Mouse (Mus musculus) CH12.LX (cell line): ENCODE measurements around the gene Gm20538. TPM values are rescaled to one million over a fixed set of nuclear protein-coding genes. Genes with fewer than 3 reads are reported as not detected.

Source experiments
- DNase-seq: peaks from one replicate; pipeline ENCODE4 v3.0.0-alpha.2; 2013; ENCODE audit errors: extremely low read depth
- H3K27ac ChIP-seq: 2 replicates; pipeline ENCODE4 v1.5.1; 2012; ENCODE audit warnings: low read depth, mild to moderate bottlenecking, control low read depth, moderate library complexity; ENCODE audit not compliant: insufficient read depth
- H3K27me3 ChIP-seq: replicated peaks from 2 replicates; pipeline ENCODE3; 2012; ENCODE audit warnings: inconsistent platforms
- H3K36me3 ChIP-seq, 2 experiments: replicated peaks in 1 of 2; 2 replicates each; pipeline versions ENCODE3 to v1.6.1; 2012; ENCODE audit warnings: inconsistent platforms in 1 of 2, low read length in 1 of 2, mild to moderate bottlenecking in 1 of 2, mixed read lengths in 1 of 2, moderate library complexity in 1 of 2; ENCODE audit not compliant: control insufficient read depth in 1 of 2, insufficient read depth in 1 of 2
- H3K4me1 ChIP-seq, 2 experiments: 2 replicates each; pipeline ENCODE4 v1.6.1; 2012; ENCODE audit warnings: inconsistent platforms in 1 of 2, moderate library complexity in 1 of 2; ENCODE audit not compliant: insufficient read depth in 2 of 2, control insufficient read depth in 1 of 2
- H3K4me2 ChIP-seq: 2 replicates; pipeline ENCODE4 v1.6.1; 2012; ENCODE audit warnings: low read depth, mild to moderate bottlenecking, control low read depth; ENCODE audit not compliant: poor library complexity, insufficient read depth, severe bottlenecking
- H3K4me3 ChIP-seq, 3 experiments: fragments of 150-350 bp in 1 of 3; sonication (generic) in 1 of 3; replicated peaks in 1 of 3; 2 replicates each; pipeline versions ENCODE3 to v1.5.1; 2011 to 2012; ENCODE audit warnings: low read depth in 2 of 3, low read length in 2 of 3, mild to moderate bottlenecking in 2 of 3, moderate library complexity in 2 of 3, control low read depth in 1 of 3, improper control_type of control experiment in 1 of 3, inconsistent platforms in 1 of 3, mixed read lengths in 1 of 3; ENCODE audit not compliant: poor library complexity in 1 of 3
- H3K79me2 ChIP-seq: replicated peaks from 2 replicates; pipeline ENCODE4 v1.6.1; 2012; ENCODE audit warnings: mild to moderate bottlenecking, moderate library complexity; ENCODE audit not compliant: control insufficient read depth, poor library complexity, insufficient read depth, severe bottlenecking; ENCODE audit errors: extremely low read depth
- H3K9ac ChIP-seq: 2 replicates; pipeline ENCODE4 v1.6.1; 2012; ENCODE audit warnings: low read depth, mild to moderate bottlenecking, control low read depth, moderate library complexity; ENCODE audit not compliant: insufficient read depth
- H3K9me3 ChIP-seq: replicated peaks from 2 replicates; pipeline ENCODE3; 2012; ENCODE audit warnings: low read length, inconsistent platforms, mixed read lengths
- BHLHE40 ChIP-seq: IDR thresholded peaks from 2 replicates; pipeline ENCODE4 v1.6.1; 2011; ENCODE audit warnings: mild to moderate bottlenecking, low read depth, low read length, improper control_type of control experiment
- E2F4 ChIP-seq: IDR thresholded peaks from 2 replicates; pipeline ENCODE4 v1.6.1; 2011; ENCODE audit warnings: low read depth, low read length, improper control_type of control experiment; ENCODE audit not compliant: insufficient replicate concordance
- ELF1 ChIP-seq: IDR thresholded peaks from 2 replicates; pipeline ENCODE4 v1.6.1; 2014; ENCODE audit warnings: low read depth, mild to moderate bottlenecking, inconsistent platforms, low read length, improper control_type of control experiment
- HCFC1 ChIP-seq: IDR thresholded peaks from 2 replicates; pipeline ENCODE4 v1.6.1; 2012; ENCODE audit warnings: low read depth, mild to moderate bottlenecking, inconsistent platforms, low read length, improper control_type of control experiment
- IRF4 ChIP-seq: IDR thresholded peaks from 2 replicates; pipeline ENCODE4 v1.6.1; 2014; ENCODE audit warnings: low read depth, mild to moderate bottlenecking, inconsistent platforms, low read length, improper control_type of control experiment
- JUND ChIP-seq: conservative IDR thresholded peaks from 2 replicates; pipeline ENCODE4 v1.6.1; 2011; ENCODE audit warnings: low read depth, low read length, improper control_type of control experiment
- KAT2A ChIP-seq: IDR thresholded peaks from 2 replicates; pipeline ENCODE4 v1.6.1; 2012; ENCODE audit warnings: low read length, improper control_type of control experiment, inconsistent platforms; ENCODE audit not compliant: insufficient replicate concordance
- MAFK ChIP-seq: IDR thresholded peaks from 2 replicates; pipeline ENCODE4 v1.6.1; 2011; ENCODE audit warnings: low read length, improper control_type of control experiment; ENCODE audit not compliant: insufficient replicate concordance
- MAX ChIP-seq: IDR thresholded peaks from 2 replicates; pipeline ENCODE4 v1.6.1; 2011; ENCODE audit warnings: low read length, improper control_type of control experiment
- MAZ ChIP-seq: IDR thresholded peaks from 2 replicates; pipeline ENCODE4 v1.6.1; 2012; ENCODE audit warnings: low read depth, mild to moderate bottlenecking, inconsistent platforms, low read length, improper control_type of control experiment, moderate library complexity
- MEF2A ChIP-seq: IDR thresholded peaks from 2 replicates; pipeline ENCODE4 v1.6.1; 2014; ENCODE audit warnings: low read depth, mild to moderate bottlenecking, inconsistent platforms, low read length, improper control_type of control experiment, borderline replicate concordance
- MXI1 ChIP-seq: IDR thresholded peaks from 2 replicates; pipeline ENCODE4 v1.6.1; 2011; ENCODE audit warnings: mild to moderate bottlenecking, low read depth, low read length, improper control_type of control experiment
- NRF1 ChIP-seq: IDR thresholded peaks from 2 replicates; pipeline ENCODE4 v1.6.1; 2014; ENCODE audit warnings: low read depth, mild to moderate bottlenecking, inconsistent platforms, low read length, improper control_type of control experiment, moderate library complexity
- RAD21 ChIP-seq: IDR thresholded peaks from 2 replicates; pipeline ENCODE4 v1.6.1; 2011; ENCODE audit warnings: low read depth, mild to moderate bottlenecking, low read length, improper control_type of control experiment, moderate library complexity
- RCOR1 ChIP-seq: conservative IDR thresholded peaks from 2 replicates; pipeline ENCODE4 v1.6.1; 2012; ENCODE audit warnings: low read depth, mild to moderate bottlenecking, inconsistent platforms, low read length, improper control_type of control experiment
- SIN3A ChIP-seq: IDR thresholded peaks from 2 replicates; pipeline ENCODE4 v1.6.1; 2012; ENCODE audit warnings: low read length, improper control_type of control experiment, inconsistent platforms
- TBP ChIP-seq: conservative IDR thresholded peaks from 2 replicates; pipeline ENCODE4 v1.6.1; 2011; ENCODE audit warnings: low read depth, low read length, improper control_type of control experiment
- TCF12 ChIP-seq: IDR thresholded peaks from 2 replicates; pipeline ENCODE4 v1.6.1; 2014; ENCODE audit warnings: low read depth, mild to moderate bottlenecking, inconsistent platforms, low read length, improper control_type of control experiment
- UBTF ChIP-seq: IDR thresholded peaks from 2 replicates; pipeline ENCODE4 v1.6.1; 2012; ENCODE audit warnings: low read depth, mild to moderate bottlenecking, inconsistent platforms, low read length, improper control_type of control experiment, moderate library complexity
- USF1 ChIP-seq: IDR thresholded peaks from 2 replicates; pipeline ENCODE4 v1.6.1; 2014; ENCODE audit warnings: low read depth, mild to moderate bottlenecking, inconsistent platforms, low read length, improper control_type of control experiment
- ZC3H11A ChIP-seq: IDR thresholded peaks from 2 replicates; pipeline ENCODE4 v1.6.1; 2012; ENCODE audit warnings: low read depth, mild to moderate bottlenecking, inconsistent platforms, low read length, improper control_type of control experiment
- ZKSCAN1 ChIP-seq: IDR thresholded peaks from 2 replicates; pipeline ENCODE4 v1.6.1; 2012; ENCODE audit warnings: low read depth, inconsistent platforms, low read length, improper control_type of control experiment, borderline replicate concordance
- ZMIZ1 ChIP-seq: IDR thresholded peaks from 2 replicates; pipeline ENCODE4 v1.6.1; 2012; ENCODE audit warnings: low read depth, mild to moderate bottlenecking, inconsistent platforms, low read length, improper control_type of control experiment
- dilution Hi-C: fragments of 300-500 bp; cut with MboI; formaldehyde crosslinking; loops from 2 replicates; pipeline ENCODE4 v1.14.3; 2020; ENCODE audit warnings: low sequenced_read_pairs; ENCODE audit not compliant: extremely low pct_unique_long_range_greater_than_20kb, extremely low pct_ligation_motif_present
- in situ Hi-C: fragments of 300-500 bp; cut with MboI; formaldehyde crosslinking; loops from 3 replicates; pipeline ENCODE4 v1.14.3; 2019; ENCODE audit warnings: low sequenced_read_pairs, low pct_ligation_motif_present, low pct_unique_long_range_greater_than_20kb, mixed read lengths
- polyA plus RNA-seq: library from polyadenylated mRNA; unstranded; fragments of >175 nt; gene quantifications from 2 replicates; pipeline ENCODE4 v1.2.1, GENCODE M21; 2012; ENCODE audit warnings: low read depth; ENCODE audit not compliant: insufficient read length
- total RNA-seq, 2 experiments: library from RNA; depleted of rRNA; stranded (reverse); fragments of 300-350 nt in 1 of 2; fragments of >200 nt in 1 of 2; gene quantifications; 2 replicates each; pipeline ENCODE4 v1.2.3; 2012 to 2014

Gene Gm20538
- total and polyA plus RNA-seq, 3 experiments: 1.7 TPM; not detected in 2

DNA sequence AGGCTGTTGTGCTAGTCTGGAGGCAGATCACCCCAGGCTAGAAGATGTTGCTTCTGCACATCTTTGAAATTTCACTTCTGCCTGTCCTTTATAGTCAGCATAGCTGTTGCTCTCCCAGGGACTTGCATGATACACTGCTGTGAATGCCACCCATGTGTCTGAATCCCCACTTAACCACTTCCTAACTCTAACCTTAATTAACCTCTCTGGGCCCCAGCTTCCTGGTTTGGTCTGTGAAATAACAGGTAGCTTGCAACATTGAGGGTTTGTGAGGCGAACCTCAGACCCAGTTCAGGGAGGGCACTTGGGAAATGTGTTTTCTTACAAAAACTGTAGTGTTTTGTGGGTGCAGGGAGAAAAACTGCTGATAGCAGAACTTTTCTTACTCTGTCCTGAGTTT lies 25.4 kb upstream of the Gm20538 start:
- Histone ChIP-seq H3K4me3 (no peak overlapping the region), H3K4me2 (no peak overlapping the region), H3K9me3 (no peaks in the 10 kb centered on the region), H3K27me3 (no peaks in the 10 kb centered on the region), H3K9ac (no peak overlapping the region), H3K4me1 (peaks cover 5 to 26% of the 10 kb centered on the region in 2 experiments), H3K79me2 (no peaks in the 10 kb centered on the region), H3K27ac (no peak overlapping the region), H3K36me3 (peaks cover 26 to 65% of the 10 kb centered on the region in 2 experiments)
- TF ChIP-seq MAFK: no peak
- TF ChIP-seq MXI1: no peak
- no peak for TF ChIP-seq TBP
- TF ChIP-seq ZC3H11A: no peak
- no peak for TF ChIP-seq IRF4
- no peak for TF ChIP-seq USF1
- no peak for TF ChIP-seq RCOR1
- no peak for TF ChIP-seq MEF2A
- no peak for TF ChIP-seq ZMIZ1
- no peak for TF ChIP-seq KAT2A
- TF ChIP-seq ELF1: no peak
- no peak for DNase-seq
- dilution Hi-C loops: no loop called here
- in situ Hi-C loops: loop anchor here (25.0 kb wide), 1 partner anchor 459 kb away; the partner anchor contains the start of genes Pdzd7 and Sfxn3

DNA sequence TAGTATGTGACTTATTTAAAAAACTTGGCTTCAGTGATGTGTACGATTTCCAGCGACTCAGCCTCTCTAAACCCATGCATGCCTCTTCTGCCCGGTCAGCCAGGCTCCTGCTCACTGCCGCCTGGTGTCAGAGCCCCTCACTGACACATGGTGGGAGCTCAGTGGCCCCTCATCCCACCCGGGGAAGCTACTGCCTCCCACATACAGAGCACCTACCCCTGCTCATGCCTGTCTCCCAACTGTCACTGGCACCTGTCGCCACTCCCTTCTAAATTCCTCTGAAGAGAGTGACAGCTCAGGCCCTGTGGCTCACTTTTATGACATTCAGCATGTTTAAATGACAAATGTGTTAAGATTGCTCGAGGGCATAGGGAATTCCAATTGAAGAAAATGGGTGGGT lies 23.6 kb upstream of the Gm20538 start:
- TF ChIP-seq UBTF (no peak), NRF1 (no peak), KAT2A (no peak), IRF4 (no peak), USF1 (no peak), MAX (no peak), HCFC1 (no peak), SIN3A (no peak), E2F4 (no peak), ZMIZ1 (no peak), ZKSCAN1 (no peak), TCF12 (no peak), BHLHE40 (no peak), JUND (no peak), MAZ (no peak), RAD21 (no peak), ZC3H11A (no peak)
- H3K4me2 ChIP-seq: no peak overlapping the region
- in situ Hi-C loops (loop anchor here (25.0 kb wide), 1 partner anchor 461 kb away; the partner anchor contains the start of genes Pdzd7 and Sfxn3), dilution Hi-C loops (no loop called here)
- peaks cover 0 to 11% of the 10 kb centered on the region in 2 experiments; a peak in 2 of 4 replicates for H3K4me1 ChIP-seq
- no peaks in the 10 kb centered on the region for H3K9me3 ChIP-seq
- H3K4me3 ChIP-seq: no peak overlapping the region
- H3K27ac ChIP-seq: no peak overlapping the region
- peaks cover 44 to 82% of the 10 kb centered on the region in 2 experiments for H3K36me3 ChIP-seq
- no peaks in the 10 kb centered on the region for H3K27me3 ChIP-seq
- H3K79me2 ChIP-seq: no peaks in the 10 kb centered on the region
- DNase-seq: no peak
- no peak overlapping the region for H3K9ac ChIP-seq
